Mouse (Mus musculus) lung, embryonic 15.5 days (tissue): ENCODE data around the gene Gal3st4. TPM values are rescaled to one million over a fixed set of nuclear protein-coding genes. Genes with fewer than 3 reads are reported as not detected.
"Not testable (repeated sequence)": the region's sequence is repeated elsewhere in the genome, so short reads cannot be mapped to it uniquely, and the experiment has no call there.

ENCODE experiments used
- ATAC-seq: fragments of 200-750 bp; cut with Nextera tagmentation; 2 replicates; pipeline ENCODE4 v1.8.0; 2017; ENCODE audit warnings: moderate number of reproducible peaks, borderline replicate concordance; ENCODE audit not compliant: low FRiP score, low TSS enrichment; ENCODE audit errors: extremely low read depth
- H3K27ac ChIP-seq: fragments of 300-500 bp; sonication (generic); 2 replicates; pipeline ENCODE4 v1.5.1; 2015; ENCODE audit warnings: moderate library complexity, mild to moderate bottlenecking, inconsistent platforms
- H3K27me3 ChIP-seq: fragments of 300-500 bp; sonication (generic); 2 replicates; pipeline ENCODE4 v1.6.1; 2015; ENCODE audit warnings: inconsistent platforms
- H3K36me3 ChIP-seq: fragments of 300-500 bp; sonication (generic); 2 replicates; pipeline ENCODE4 v1.6.1; 2015; ENCODE audit warnings: inconsistent platforms
- H3K4me1 ChIP-seq: fragments of 300-500 bp; sonication (generic); 2 replicates; pipeline ENCODE4 v1.6.1; 2015; ENCODE audit warnings: inconsistent platforms
- H3K4me2 ChIP-seq: fragments of 300-500 bp; sonication (generic); 2 replicates; pipeline ENCODE4 v1.6.1; 2015; ENCODE audit warnings: inconsistent platforms, mild to moderate bottlenecking, moderate library complexity
- H3K4me3 ChIP-seq: fragments of 300-500 bp; sonication (generic); 2 replicates; pipeline ENCODE4 v1.5.1; 2015; ENCODE audit warnings: mild to moderate bottlenecking, inconsistent platforms
- H3K9ac ChIP-seq: fragments of 300-500 bp; sonication (generic); 2 replicates; pipeline ENCODE4 v1.6.1; 2015; ENCODE audit warnings: inconsistent platforms
- H3K9me3 ChIP-seq: fragments of 300-500 bp; sonication (generic); 2 replicates; pipeline ENCODE4 v1.6.1; 2016; ENCODE audit warnings: inconsistent platforms
- WGBS: fragments of 180-500 bp; shearing (Covaris S2); methylation state at CpG from one replicate; pipeline ENCODE4 v1.1.7; 2015; 5-methylcytosine and 5-hydroxymethylcytosine counted together
- polyA plus RNA-seq: library from polyadenylated mRNA; unstranded; fragments of >200 nt; fragmentation: Nextera tagmentation; extraction: Ambion mirVana; gene quantifications from 2 replicates; pipeline ENCODE4 v1.2.1, GENCODE M21; 2015

Gene Gal3st4
- polyA plus RNA-seq, 1 experiment from 2014 or later, result 2.0 TPM

DNA sequence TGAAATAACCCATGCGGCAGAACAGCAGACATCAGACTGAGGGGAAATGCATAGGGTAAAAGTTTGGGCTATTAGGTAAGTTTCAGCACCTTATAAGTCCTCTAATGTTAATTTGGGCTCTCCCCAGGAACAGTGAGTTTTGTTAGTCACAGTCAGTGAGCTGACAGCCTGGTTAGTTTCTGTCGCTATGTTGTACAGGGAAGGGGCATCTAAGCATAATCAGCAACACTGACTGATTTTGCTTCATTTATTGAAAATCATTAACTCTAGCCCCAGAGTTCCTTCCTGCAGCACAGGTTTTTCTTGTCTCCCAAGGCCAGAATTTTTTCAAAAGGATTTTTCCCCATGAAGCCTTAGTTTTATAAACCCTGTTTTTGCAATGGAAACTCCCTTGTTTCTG is 38.9 kb downstream of the Gal3st4 start:
- no peak overlapping the region for H3K9ac ChIP-seq
- H3K9me3 ChIP-seq, result no peaks in the 10 kb centered on the region
- no peak overlapping the region for H3K4me2 ChIP-seq
- H3K4me3 ChIP-seq, result no peak overlapping the region
- H3K27ac ChIP-seq, result no peak overlapping the region
- H3K36me3 ChIP-seq, result no peaks in the 10 kb centered on the region
- 77% methylated on average over 2 of the region's 2 CpGs for WGBS
- no peak for ATAC-seq
- H3K27me3 ChIP-seq, result no peaks in the 10 kb centered on the region
- H3K4me1 ChIP-seq, result no peaks in the 10 kb centered on the region

- WGBS, result 85% methylated on average over 3 of the region's 3 CpGs
- H3K4me2 ChIP-seq, result no peak overlapping the region
- no peaks in the 10 kb centered on the region for H3K4me1 ChIP-seq
- no peak for ATAC-seq
- no peaks in the 10 kb centered on the region for H3K9me3 ChIP-seq
- H3K27me3 ChIP-seq, result no peaks in the 10 kb centered on the region
- no peak overlapping the region for H3K27ac ChIP-seq
- no peaks in the 10 kb centered on the region for H3K36me3 ChIP-seq
- H3K4me3 ChIP-seq, result no peak overlapping the region
- no peak overlapping the region for H3K9ac ChIP-seq
Observed at GRCm38 (mm10) chr5:138229511-138229910, 43.1 kb downstream of the Gal3st4 start.

DNA sequence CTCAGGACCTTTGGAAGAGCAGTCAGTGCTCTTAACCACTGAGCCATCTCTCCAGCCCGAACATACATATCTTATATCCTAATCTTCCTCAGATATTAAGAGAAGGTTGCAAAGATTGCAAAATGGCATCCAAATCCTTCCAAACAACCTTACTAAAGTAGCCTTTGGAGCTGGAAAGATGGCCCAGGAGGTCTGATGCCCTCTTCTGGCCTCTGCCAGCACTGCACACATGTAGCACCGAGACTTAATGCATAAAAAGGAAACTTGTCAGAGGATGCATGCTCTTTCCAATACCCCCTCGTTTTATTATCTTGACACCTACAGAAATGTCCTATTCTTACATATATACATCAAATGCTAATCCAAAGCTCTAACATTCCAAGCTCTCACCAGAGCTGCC is 44.6 kb downstream of the Gal3st4 start:
- ATAC-seq, result no peak
- Histone ChIP-seq H3K9ac (no peak overlapping the region), H3K4me2 (no peak overlapping the region), H3K4me3 (no peak overlapping the region), H3K27ac (no peak overlapping the region), H3K36me3 (no peaks in the 10 kb centered on the region), H3K4me1 (no peaks in the 10 kb centered on the region), H3K9me3 (no peaks in the 10 kb centered on the region), H3K27me3 (no peaks in the 10 kb centered on the region)
- WGBS, result 57% methylated on average over 3 of the region's 3 CpGs

- H3K27ac ChIP-seq, result no peak overlapping the region
- H3K4me3 ChIP-seq, result no peak overlapping the region
- no peak overlapping the region for H3K4me2 ChIP-seq
- no peaks in the 10 kb centered on the region for H3K9me3 ChIP-seq
- H3K27me3 ChIP-seq, result no peaks in the 10 kb centered on the region
- no peak for ATAC-seq
- no peaks in the 10 kb centered on the region for H3K4me1 ChIP-seq
- H3K36me3 ChIP-seq, result no peaks in the 10 kb centered on the region
- WGBS, result 57% methylated on average over 2 of the region's 2 CpGs
- H3K9ac ChIP-seq, result no peak overlapping the region
Observed at GRCm38 (mm10) chr5:138227367-138227766, 45.3 kb downstream of the Gal3st4 start.

GRCm38 (mm10) chr5:138226491-138226890 is 46.1 kb downstream of the Gal3st4 start:
- Histone ChIP-seq H3K27ac (no peak overlapping the region), H3K27me3 (no peaks in the 10 kb centered on the region), H3K9me3 (no peaks in the 10 kb centered on the region), H3K4me2 (no peak overlapping the region), H3K36me3 (no peaks in the 10 kb centered on the region), H3K9ac (no peak overlapping the region), H3K4me3 (no peak overlapping the region), H3K4me1 (no peaks in the 10 kb centered on the region)
- ATAC-seq, result no peak
- 75% methylated on average over 4 of the region's 4 CpGs for WGBS

GRCm38 (mm10) chr5:138225700-138226099 is 46.9 kb downstream of the Gal3st4 start, which contains the start of gene Nxpe5:
Gene Nxpe5, plus strand, starts transcription at chr5:138225898.
- Histone ChIP-seq H3K36me3 (no peaks in the 10 kb centered on the region), H3K4me3 (no peak within 1 kb of the TSS), H3K27ac (no peak within 1 kb of the TSS), H3K9me3 (no peaks in the 10 kb centered on the region), H3K27me3 (no peaks in the 10 kb centered on the region), H3K4me2 (no peak within 1 kb of the TSS), H3K9ac (no peak within 1 kb of the TSS), H3K4me1 (no peaks in the 10 kb centered on the region)
- no peak for ATAC-seq
- WGBS, result 46% methylated on average over 2 of the region's 2 CpGs

DNA sequence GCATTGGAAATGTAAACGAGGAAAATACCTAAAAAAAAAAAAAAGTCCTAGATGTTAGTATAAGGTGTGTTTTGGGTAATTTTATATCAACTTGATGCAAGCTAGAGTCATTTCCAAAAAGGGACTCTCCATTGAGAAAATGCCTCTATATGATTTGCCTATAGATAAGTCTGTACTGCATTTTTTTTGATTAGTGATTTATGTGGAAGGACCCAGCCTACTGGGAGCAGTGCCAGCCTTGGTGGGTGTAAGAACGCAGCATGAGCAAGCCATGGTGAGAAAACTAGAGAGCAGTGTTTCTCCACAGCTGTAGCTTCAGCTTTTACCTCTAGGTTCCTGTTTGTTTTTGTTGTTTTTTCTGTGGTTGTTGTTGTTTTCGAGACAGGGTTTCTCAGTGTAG is 49.4 kb downstream of the Gal3st4 start:
- no peak overlapping the region for H3K4me2 ChIP-seq
- no peaks in the 10 kb centered on the region for H3K4me1 ChIP-seq
- no peak overlapping the region for H3K9ac ChIP-seq
- 45% methylated on average over 3 of the region's 3 CpGs for WGBS
- H3K27ac ChIP-seq, result no peak overlapping the region
- no peak overlapping the region for H3K4me3 ChIP-seq
- H3K9me3 ChIP-seq, result no peaks in the 10 kb centered on the region
- no peaks in the 10 kb centered on the region for H3K27me3 ChIP-seq
- ATAC-seq, result no peak
- no peaks in the 10 kb centered on the region for H3K36me3 ChIP-seq

DNA sequence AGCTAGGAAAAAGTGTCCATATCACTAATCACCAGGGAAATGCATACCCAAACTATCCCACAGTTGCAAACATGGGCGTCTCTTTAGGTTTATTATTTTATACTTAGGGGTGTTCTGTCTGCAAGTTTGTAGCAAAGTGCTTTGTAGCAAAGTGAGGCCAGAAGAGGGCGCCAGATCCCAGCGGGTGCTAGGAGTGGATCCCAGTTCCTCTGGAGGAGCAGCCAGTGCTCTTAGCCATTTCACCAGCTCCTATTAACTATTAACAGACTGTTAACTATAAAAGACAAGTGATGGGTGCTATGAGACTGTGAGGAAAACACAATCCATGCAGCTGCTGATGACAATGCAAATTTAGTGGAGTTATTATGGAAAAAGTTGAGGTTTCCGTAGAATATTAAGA is 50.5 kb downstream of the Gal3st4 start:
- Histone ChIP-seq H3K4me3 (no peak overlapping the region), H3K27ac (no peak overlapping the region), H3K4me2 (no peak overlapping the region), H3K36me3 (no peaks in the 10 kb centered on the region), H3K4me1 (no peaks in the 10 kb centered on the region), H3K27me3 (no peaks in the 10 kb centered on the region), H3K9ac (no peak overlapping the region), H3K9me3 (no peaks in the 10 kb centered on the region)
- 24% methylated on average over 4 of the region's 4 CpGs for WGBS
- no peak for ATAC-seq

- no peak overlapping the region for H3K9ac ChIP-seq
- H3K27me3 ChIP-seq, result no peaks in the 10 kb centered on the region
- H3K36me3 ChIP-seq, result no peaks in the 10 kb centered on the region
- H3K9me3 ChIP-seq, result no peaks in the 10 kb centered on the region
- no peak overlapping the region for H3K4me3 ChIP-seq
- H3K4me2 ChIP-seq, result no peak overlapping the region
- H3K27ac ChIP-seq, result no peak overlapping the region
- H3K4me1 ChIP-seq, result no peaks in the 10 kb centered on the region
- WGBS, result 38% methylated on average over 2 of the region's 2 CpGs
- no peak for ATAC-seq
Observed at GRCm38 (mm10) chr5:138219864-138220263, 52.8 kb downstream of the Gal3st4 start.

- H3K9ac ChIP-seq, H3K27ac ChIP-seq, H3K36me3 ChIP-seq, H3K4me1 ChIP-seq, H3K4me2 ChIP-seq, H3K9me3 ChIP-seq, H3K27me3 ChIP-seq, H3K4me3 ChIP-seq, ATAC-seq: not testable (repeated sequence)
- WGBS, result 91% methylated on average over 13 of the region's 13 CpGs
Observed at GRCm38 (mm10) chr5:138216632-138217031, 56.0 kb downstream of the Gal3st4 start.

Other genes with a start within 250 kb of the Gal3st4 start
- gene Smok3c, start 219.6 kb downstream of the Gal3st4 start, polyA plus RNA-seq, result not detected in 2 replicates
- gene Zkscan1, start 187.8 kb downstream of the Gal3st4 start, polyA plus RNA-seq, result 15.8 and 16.6 TPM in 2 replicates
- gene Zscan21, start 155.9 kb downstream of the Gal3st4 start, polyA plus RNA-seq, result 61.3 and 66.3 TPM in 2 replicates
- gene Zfp113, start 117.1 kb downstream of the Gal3st4 start, polyA plus RNA-seq, result 20.8 and 21.3 TPM in 2 replicates
- 316 and 320 TPM in 2 replicates for gene Cops6, start 111.8 kb downstream of the Gal3st4 start, polyA plus RNA-seq
- gene Ap4m1, start 100.8 kb downstream of the Gal3st4 start, polyA plus RNA-seq, result 22.8 and 26.2 TPM in 2 replicates
- 216 and 228 TPM in 2 replicates for gene Mcm7, start 100.4 kb downstream of the Gal3st4 start, polyA plus RNA-seq
- gene Taf6, start 85.4 kb downstream of the Gal3st4 start, polyA plus RNA-seq, result 86.7 and 92.3 TPM in 2 replicates
- gene Cnpy4, start 85.4 kb downstream of the Gal3st4 start, polyA plus RNA-seq, result 61.0 and 63.5 TPM in 2 replicates
- 9.1 and 9.7 TPM in 2 replicates for gene Mblac1, start 78.5 kb downstream of the Gal3st4 start, polyA plus RNA-seq
- gene Nxpe5, start 46.9 kb downstream of the Gal3st4 start, polyA plus RNA-seq, result not detected in 2 replicates
- gene Lamtor4, start 17.4 kb downstream of the Gal3st4 start, polyA plus RNA-seq, result 58.1 and 58.6 TPM in 2 replicates
- gene BC037034, start 8.8 kb downstream of the Gal3st4 start, polyA plus RNA-seq, result 4.5 and 5.7 TPM in 2 replicates
- gene Gm43720, start 7.1 kb upstream of the Gal3st4 start, polyA plus RNA-seq, result 0.13 and 0.24 TPM in 2 replicates
- 18.9 and 20.6 TPM in 2 replicates for gene Gpc2, start 7.2 kb upstream of the Gal3st4 start, polyA plus RNA-seq
- gene Stag3, start 7.4 kb upstream of the Gal3st4 start, polyA plus RNA-seq, result 2.6 and 3.6 TPM in 2 replicates
- 0.39 TPM in 1 of 2 replicates, not detected in the other for gene Pvrig, start 69.1 kb upstream of the Gal3st4 start, polyA plus RNA-seq
- gene Zfp157, start 168.6 kb upstream of the Gal3st4 start, polyA plus RNA-seq, result 33.3 and 36.1 TPM in 2 replicates